Mouse (Mus musculus) MN1 (cell line): Measurements from ENCODE around the gene Il10ra.

Source experiments
- DNase-seq: peaks from one replicate; pipeline ENCODE4 v3.0.0-alpha.2; 2016; ENCODE audit warnings: low spot score

Gene Il10ra

DNA sequence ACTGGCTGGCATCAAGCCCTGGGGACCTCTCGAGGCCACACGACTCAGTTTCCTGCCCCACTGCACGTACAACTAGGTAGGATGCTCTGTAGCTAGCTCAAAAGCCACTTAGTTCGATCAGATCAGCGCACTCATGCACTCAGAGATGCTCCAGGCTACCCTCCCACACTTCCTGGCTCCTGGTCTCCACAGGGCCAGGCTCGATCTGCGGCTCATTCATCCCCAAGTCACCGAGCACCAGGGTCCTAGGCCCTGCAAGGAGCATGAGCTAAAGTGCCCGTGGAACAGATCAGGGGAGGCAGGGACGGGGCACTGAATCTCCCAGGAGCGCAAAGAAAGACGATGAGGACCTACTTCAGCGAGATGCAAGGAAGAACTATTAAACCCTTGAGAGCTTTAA is 9.9 kb downstream of the Il10ra start:
- no peak for DNase-seq

DNA sequence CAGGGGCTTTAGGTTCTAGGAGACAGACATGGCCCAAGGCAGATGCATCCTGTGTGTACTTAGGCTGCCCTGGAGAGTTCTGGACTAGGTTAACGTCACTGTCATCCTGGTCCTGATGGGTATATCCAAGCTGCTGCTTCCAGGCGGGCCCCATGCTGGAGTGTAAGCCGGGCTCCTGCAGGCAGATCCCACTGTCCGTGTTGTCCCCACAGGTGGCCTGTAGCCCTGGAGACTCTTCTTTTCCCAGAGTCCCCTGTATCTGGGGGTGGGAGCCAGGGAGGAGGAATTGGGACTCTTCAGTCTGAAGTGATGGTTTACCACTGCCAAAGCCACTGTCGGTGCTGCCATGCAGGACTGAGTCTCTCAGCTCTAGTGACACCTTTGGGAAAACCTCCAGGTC is 13.0 kb downstream of the Il10ra start:
- no peak for DNase-seq

DNA sequence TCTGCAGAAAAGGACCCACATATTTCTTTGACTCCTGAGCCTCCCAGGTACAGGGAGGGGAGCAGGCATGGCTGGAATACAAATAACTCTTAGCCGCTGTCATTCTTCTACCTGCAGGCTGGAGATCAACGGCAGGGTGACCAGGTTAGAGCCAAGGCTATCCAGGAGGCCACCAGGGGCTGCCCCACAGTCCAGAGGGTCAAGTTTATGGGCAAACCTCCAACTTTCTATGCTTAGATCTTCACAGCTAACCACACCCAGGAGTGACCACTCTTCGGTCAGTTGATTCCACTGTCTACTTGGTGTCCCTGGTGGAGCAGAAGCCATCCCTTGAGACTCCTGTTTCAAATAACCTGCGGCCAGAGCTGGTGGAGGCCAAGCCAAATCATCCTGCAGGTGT is 13.5 kb downstream of the Il10ra start:
- no peak for DNase-seq

DNA sequence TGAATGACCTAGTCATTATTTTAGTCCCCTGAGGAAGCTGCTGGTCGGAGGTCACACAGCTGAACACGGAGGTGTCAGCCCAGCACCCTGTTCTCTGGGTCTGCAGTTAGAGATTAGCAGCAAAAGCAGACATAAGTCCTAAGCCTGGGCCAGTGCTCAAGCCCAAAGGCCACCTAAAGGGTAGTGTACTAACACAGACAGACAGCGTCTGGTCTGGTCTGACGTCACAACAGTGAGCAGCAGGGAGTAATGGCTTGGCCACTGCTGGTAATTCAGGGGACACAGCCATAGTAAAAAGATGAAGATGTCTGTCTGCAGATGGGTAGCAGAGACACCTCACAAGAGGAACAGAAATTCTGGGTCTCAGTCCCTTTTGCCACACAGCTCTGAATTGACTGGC is 14.3 kb downstream of the Il10ra start:
- DNase-seq = no peak

DNA sequence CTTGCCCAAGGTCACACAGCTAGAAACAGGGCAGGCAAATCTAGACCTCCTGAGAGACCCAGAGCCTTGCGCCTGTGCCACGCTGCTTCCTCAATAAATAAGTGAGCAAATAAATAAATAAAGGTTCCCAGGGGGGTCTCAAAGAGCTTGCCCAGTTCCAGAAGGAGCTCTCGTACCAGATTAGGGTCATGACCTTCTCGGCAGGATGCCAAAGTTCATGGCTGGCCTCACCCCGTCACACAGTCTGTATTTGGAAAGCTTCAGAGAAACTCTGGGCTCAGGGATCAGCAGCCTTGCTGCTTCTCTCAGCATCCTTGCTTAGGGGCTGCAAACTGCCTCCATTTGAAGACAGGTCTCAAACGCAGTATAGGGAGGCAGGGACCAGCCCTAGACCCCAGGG is 14.9 kb downstream of the Il10ra start:
- DNase-seq = no peak

DNA sequence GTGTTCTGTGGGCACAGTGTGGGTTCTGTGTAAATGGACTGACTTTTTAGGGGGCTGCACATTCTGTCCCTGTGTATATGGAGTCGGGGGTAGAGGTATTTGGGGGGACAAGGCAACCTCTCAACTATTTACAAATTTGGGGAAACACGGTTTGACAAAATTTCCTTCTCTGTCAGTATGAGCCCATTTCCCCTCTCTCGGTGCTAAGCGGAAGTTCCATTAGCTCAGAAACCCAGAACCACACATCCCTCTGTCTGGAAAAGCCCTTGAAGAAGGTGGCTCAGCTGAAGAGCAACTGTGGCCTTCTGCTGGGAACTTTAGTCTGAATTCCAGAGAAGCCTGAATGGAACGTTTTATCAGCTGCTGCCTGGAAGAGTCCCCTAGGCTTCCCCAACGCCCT is 16.6 kb downstream of the Il10ra start:
- DNase-seq = no peak

DNA sequence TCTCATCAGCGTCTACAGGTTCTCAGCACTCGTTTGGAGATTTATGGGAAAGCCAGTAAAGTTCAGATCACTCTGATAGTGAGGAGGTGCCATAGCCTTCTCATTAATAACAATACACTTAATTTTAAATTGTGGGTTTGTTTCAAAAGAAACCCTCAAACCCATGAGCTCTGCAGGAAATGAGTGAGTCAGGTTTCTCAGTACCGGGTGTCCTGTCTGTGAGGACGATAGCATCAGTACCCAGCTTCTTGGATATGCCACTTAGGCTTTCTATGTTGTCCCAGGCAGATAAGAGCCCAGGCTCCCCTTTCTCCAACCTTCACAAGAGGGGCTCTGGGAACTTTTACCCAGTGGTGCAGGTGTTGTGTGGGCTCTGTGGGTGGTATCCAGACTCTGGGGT is 17.0 kb downstream of the Il10ra start:
- no peak for DNase-seq

DNA sequence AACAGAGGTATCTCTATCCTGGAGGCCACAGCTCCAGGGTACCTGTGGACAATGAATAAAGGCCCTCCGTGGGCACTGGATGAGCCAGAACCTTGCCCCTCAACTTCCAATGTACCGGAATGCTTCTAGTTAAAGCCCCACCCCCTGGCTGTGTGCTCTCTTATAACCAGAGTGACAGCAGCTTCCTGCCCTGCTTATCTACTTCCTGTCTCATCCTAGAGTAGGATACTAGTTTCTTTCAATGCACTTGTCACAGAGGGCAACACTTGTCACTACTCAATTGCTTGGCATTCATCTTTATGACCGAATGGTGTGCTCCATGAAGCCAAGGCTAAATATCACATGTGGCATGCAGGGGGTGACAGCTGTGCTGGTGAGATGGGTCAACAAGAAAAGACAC is 17.7 kb downstream of the Il10ra start:
- DNase-seq = no peak

DNA sequence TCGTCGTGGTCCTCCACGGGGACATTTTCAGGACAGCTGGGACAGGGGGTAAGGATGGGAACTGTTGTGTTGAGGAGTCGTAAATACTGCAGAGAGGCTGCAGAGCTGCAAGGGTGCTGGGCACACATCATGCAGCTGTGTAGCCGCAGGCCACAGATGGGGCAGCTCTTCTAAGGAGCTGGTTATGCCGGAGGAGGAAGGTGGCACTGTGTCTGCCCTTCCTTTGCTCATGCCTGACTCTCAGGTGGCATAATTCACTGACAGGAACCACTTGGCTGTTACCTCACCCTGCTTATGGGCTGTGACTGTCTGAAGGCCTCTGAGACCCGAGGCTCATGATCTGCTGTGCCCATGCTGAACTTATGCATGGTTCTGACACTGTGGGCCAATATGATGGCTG is 18.6 kb downstream of the Il10ra start:
- no peak for DNase-seq

DNA sequence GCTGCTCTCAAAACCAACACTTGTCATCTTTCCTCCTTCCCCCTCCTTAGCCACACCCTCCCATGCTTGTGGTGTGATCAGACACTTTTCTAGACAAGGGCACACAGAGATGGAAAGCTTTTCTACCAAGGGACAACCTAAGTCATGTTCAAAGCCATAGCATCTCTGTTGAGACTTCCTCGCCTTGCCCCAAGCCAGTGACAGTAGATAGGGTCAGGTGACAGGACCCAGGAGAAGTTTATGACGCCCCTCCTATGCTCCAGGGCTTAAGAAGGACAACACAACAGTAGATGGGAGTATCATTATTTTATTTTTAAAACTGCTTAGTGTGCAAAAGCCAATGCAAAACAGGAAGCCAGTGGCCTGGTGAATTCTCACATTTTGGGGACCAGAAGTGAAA is 21.4 kb downstream of the Il10ra start:
- DNase-seq = no peak

DNA sequence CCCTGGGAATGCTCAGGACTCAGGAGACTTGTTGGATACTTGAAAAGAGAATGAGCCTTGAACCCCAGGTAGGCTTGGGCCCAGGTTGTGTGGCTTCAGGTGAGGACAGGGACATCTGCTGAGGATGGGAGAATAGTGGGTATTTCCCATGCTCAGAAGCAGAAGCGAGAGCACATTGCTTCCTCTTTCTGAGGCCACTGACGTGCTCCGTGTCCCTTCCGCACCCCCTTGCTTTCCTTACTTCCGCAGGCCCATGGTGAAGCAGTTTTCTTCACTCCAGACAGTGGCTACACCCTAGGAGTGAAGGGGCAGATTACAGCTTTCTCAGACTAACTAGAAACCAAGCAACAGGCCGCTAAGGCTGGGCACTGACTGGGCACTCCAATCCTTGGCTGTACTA is 22.9 kb downstream of the Il10ra start:
- no peak for DNase-seq

DNA sequence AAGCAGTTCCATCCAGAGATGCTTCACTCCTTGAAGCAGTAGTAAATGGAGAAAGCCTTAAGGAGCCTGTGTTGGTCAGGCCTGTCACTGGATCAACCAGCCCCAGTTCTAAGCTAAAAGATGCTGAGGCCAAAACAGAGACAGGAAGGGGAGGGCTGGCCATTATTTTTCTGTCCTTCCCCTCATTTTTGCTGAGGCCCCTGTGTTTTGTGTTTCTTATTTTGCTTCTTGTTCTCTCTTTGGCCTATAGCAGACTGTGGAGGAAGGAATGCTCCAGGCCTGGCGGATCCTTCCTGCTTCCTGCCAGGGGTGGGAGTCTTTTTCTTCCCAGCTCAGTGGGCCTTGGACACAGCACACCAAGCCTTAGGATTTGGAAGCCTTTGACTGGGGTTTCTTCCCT is 23.5 kb downstream of the Il10ra start:
- no peak for DNase-seq

DNA sequence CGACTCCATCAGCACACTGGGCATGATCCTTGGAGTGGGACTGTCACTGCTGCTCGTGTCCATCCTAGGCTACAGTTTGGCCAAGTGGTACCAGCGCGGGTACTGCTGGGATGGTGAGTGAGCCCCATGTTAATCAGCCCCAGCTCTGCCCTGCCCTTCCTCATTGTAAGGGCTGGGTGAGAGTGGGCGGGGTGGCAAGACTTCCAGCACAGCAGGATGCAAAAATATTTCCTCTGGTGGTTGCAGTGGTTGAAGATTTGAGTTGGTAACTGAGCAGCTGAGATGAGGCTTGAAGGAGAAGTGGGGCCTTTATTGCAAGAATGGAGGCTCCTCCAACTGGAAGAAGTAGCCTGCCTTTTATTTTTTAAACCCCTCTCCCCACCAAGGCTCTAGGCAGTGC is 27.6 kb downstream of the Il10ra start:
- DNase-seq = no peak

DNA sequence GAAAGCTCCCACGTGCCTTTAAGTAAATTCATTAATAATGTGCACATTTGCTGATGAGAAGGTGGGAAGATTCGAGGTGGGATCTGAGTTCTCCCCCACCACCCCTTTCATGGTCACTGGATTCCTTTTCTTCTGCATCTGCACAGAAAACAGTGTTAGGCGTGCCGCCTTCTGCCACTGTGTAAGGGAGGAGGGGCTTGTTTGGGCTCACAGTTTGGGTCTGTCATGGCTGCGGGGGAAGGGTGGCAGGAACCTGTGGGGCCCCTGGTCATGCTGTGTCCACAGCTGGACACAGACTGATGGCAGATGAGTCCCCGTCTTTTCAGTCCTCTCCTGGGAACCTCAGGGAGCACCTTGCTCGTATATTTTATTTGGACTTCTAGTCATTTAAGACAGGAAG is 32.2 kb downstream of the Il10ra start:
- DNase-seq = no peak

DNA sequence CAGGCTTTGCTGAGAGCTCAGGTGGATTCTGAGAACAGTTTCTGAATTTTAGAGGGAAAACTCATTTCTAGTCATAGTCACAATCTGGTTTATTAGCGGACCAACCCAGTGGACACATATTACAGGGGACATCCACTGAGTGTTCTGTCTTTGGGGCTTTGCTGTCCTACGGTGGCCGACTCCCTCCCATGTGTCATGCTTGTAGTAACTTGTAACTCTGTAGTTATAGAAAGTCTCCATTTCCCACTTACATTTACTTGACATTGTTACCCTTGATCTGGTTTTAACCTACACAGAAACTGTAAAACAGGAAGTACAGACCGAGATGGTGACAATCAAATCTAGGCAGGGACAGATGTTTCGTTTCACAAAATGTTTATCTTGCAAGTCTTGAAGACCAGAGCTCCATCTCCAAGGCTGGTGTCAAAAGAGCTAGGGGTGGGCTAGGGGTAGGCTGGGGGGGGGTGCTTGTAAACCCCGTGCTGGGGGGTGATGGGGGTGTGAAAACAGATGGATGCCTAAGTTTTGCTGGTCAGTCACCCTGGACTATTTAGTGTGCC is 33.2 kb downstream of the Il10ra start:
- no peak for DNase-seq

DNA sequence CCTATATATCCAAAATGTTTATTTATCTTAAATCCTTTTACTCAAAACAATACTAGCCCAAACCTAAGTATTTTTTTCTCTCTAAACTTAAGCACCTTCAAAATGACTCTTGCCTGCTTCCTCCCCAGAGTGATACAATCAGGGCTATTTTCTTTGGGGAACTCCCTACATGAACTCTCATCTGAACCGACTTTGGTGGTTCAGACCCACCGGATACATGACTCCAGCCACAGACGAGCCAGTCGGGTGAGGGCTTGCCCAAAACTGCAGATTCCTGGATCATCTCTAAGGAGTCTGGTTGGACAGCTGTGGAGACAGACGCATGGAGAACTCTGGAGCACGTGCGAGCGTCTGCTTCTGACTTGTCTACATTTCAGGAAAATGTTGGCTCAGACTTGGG is 39.6 kb downstream of the Il10ra start:
- no peak for DNase-seq

DNA sequence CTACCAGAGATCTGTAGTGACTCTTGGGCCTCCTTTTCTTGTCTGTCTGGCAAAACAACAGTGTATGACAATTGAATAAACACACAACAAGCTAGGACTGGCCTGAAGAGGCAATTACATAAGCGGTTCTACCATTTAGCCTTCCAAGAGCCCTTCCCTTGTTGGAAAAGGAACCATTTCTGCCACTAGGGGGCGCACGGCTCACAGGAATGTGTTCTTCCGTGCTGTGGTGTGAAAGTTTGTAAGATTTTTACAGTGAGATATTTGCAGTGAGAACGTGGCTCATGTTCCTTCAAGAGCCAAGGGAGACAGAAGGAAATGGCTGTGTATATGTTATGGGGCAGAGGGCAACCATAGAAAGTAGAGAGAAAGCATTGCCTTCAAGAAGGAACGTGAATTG is 47.4 kb downstream of the Il10ra start:
- DNase-seq = peak; percentile 76

DNA sequence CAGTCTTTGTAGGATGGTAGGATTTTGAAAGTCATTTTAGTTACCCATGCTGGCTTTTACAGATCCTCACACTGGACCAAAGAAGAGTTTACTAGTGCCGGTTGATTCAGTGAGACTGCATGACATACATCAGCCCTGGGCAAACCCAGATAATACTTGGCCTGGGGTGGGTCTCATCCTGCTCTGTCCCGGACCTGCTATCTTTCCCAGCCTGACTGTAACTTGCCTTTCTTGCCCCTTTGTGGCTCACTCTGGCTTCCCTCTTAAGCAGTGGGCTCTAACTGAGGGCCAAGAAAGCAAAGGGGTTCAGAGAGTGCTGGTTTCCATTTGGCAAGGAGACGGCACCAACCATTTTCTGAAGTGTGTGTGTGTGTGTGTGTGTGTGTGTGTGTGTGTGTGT is 49.3 kb downstream of the Il10ra start:
- no peak for DNase-seq

DNA sequence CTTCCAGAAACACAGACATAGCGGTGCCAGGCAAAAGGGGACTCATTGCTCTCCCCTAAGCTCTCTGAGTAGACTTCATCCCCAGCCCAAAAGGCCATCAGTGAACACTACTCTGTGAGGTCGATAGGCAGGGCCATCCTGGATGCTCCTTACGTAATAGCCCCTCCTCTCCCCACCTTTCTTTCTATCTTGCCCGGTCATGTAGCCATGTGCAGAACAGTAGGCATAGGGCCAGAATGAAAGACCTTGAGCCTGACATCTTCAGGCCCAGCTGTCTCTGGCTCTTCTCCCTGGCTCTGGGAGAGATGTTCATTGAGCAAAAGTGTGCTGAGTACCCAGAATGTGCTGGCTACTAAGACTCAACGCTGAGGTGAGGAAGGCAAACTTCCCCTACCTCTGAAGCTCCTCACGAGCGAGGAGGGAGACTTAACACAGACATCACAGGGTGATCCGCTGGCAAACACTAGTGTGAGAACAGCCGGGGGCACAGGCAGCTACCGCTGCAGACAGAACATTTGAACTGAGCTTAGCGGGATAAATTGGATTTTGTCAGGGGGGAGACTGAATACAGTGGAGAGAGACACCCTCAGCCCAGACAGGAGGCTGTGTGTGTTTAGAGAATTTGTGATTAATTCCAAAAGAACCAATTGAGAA is 53.3 kb downstream of the Il10ra start:
- no peak for DNase-seq

DNA sequence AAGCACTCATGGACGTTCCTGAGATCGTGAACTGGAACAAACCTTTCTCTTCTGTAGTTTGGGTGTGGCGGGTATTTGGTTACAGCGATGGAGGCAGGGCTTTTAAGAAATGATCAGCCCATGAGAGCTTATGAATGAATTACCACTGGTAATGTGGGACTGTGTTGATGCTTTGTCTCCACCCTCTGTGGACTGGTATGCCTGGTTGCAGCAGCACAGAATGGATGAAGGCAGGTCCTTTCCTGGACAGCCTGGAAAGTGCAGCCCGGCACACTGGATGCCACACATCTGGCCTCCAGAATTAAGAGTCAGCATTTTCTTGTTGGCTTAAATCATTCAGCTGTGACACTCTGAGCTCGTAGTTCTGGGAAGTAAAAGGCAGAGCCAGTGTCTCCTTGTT is 56.9 kb downstream of the Il10ra start:
- no peak for DNase-seq

DNA sequence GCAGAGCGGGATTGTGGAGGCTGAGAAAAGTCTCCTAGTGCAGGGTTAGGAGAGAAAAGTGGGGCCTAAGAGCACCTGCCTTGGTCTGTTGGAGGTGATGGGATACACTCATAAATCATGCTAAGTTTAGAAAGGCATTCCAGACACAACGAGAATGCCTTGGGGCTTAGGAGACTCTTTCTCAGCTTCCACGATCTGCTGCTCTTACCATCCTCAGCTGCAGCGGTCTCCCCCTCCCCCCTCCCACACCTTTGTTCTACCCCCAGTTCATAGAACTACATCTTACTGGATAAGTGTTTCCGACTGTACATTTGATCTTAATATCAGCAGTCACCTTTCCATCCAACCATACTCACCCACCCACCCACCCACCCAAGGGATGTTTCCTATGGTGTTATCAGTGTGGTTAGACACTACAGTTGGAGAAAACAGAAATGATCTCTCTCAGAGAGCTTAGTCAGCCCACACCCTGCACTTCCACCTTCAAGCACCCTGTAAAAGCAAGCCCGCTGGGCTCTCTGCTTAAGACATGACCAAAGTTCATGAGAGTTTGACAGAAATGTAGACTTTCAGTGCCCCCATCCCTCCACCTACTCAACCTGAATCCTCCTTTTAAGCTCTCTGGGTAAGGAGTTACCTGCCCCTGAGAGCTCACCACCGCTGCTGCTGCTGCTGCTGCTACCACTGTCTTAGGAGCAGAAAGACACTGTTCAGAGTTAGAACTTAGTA is 61.8 kb downstream of the Il10ra start:
- DNase-seq = no peak

DNA sequence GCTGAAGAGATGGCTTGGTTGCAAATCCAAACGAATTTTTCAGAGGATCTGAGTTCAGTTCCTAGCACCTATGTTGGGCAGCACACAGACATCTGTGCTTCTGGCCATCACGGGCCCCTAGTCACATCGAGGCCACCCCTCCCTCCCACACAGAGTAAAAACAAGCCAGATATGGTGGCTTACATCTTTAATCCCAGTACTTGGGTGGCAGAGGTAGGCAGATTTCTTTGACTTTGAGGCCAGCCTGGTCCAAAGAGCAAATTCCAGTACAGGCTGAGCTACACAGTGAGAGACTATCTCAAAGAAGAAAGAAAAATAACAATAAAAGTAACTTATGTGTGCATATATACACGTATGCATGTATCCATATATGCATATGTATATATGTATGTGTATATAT is 62.8 kb downstream of the Il10ra start:
- no peak for DNase-seq

DNA sequence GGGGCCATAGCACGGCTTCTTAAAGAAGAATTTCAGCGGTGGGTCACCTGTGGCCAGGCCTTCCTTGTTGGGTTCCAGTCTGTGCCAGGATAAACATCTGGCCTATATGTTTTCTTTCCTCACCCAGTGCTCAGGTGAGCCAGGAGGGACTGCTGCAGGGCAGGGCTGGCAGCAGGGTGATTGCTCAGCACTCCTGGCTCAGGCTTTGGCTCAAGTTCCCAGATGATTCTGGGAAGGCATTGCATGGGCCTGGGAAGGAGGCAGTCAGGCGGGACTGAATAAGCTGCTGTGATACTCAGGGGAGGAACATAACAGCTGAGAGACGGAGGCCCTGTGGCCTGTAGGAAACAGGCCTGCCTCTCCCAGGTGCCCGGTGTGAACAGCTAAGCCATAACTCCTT is 63.8 kb downstream of the Il10ra start:
- DNase-seq = no peak
